Mouse (Mus musculus) WW6 (cell line): ENCODE measurements around the gene Nit1.
"Not testable (repeated sequence)": the region's sequence is repeated elsewhere in the genome, so short reads cannot be mapped to it uniquely, and the experiment has no call there.

Experiments
- DNase-seq: peaks from one replicate; pipeline ENCODE4 v3.0.0-alpha.2; 2013; ENCODE audit warnings: low read depth, low spot score

Gene Nit1

DNA sequence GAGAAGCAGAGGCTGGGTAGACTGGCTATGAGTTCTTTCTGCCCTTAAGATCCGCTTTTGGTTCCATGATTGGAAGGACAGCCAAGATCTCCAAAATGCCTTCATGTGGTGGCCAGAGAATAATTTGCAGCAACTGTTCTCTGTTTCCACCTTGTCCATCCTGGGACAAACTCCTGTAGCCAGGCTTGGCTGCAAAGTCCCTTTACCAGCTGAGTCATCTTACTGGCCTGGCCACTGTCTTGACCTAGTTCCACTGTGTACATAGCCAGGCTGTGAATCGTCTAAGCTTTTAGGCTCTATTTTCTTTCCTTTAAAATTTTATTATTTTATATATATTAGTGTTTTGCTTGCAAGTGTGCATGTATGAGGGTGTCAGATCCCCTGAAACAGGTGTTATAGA is 3.8 kb upstream of the Nit1 start:
- DNase-seq = no peak

DNA sequence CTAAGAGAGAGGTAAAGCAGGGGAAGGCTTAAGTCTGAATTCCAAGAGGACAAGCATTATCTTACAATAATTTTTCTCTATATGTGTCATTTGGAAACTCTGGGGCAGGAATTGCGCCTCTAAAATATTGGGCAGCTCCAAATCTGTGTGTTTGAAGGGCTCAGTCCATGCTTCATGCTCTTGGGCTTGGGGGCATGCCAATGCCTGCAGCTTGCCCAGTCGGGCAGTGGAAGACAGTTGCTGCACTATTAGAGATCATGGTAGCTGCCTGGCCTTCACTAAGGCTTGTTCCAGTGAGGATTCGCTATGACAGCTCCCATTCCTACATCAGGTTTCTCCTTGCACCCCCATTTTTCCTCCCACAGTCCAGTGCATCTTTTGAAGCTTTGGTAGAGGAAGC is 3.2 kb upstream of the Nit1 start:
- no peak for DNase-seq

DNA sequence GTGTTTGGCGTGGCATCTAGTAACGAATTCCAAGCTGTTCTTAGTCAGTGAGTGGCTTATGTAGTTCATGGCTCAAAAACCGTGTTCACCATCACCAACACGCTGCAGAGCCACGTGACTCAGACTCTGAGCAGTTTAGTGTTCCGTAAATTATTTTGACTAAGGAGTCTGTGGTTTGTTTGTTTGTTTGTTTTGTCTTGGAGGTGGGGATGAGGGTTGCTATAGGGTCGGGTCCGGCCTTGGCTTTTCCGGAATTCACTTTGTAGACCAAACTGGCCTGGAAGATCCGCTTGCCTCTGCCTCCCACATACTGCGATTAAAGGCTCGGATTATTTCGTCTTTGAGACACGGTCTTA is 627 bp upstream of the Nit1 start:
- DNase-seq = no peak

DNA sequence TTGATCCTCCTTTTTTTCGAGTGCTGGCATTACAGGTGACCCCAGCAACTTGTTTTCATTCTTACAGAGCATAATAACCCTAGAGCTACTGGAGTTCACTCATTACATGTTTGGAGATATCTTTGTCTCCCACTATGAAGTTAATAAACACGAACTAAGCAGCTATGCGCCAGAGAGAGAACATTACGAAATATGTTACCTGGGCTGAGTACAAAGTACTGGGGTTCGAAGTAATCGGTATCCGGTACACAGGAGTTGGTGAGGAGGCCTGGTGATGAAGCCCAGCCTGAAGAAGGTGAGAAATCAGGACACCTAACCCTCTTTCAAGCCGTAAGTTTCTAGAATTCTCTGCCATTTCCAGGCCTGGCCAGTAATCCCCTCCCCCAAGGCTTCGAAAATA is 731 bp downstream of the Nit1 start:
- no peak for DNase-seq

DNA sequence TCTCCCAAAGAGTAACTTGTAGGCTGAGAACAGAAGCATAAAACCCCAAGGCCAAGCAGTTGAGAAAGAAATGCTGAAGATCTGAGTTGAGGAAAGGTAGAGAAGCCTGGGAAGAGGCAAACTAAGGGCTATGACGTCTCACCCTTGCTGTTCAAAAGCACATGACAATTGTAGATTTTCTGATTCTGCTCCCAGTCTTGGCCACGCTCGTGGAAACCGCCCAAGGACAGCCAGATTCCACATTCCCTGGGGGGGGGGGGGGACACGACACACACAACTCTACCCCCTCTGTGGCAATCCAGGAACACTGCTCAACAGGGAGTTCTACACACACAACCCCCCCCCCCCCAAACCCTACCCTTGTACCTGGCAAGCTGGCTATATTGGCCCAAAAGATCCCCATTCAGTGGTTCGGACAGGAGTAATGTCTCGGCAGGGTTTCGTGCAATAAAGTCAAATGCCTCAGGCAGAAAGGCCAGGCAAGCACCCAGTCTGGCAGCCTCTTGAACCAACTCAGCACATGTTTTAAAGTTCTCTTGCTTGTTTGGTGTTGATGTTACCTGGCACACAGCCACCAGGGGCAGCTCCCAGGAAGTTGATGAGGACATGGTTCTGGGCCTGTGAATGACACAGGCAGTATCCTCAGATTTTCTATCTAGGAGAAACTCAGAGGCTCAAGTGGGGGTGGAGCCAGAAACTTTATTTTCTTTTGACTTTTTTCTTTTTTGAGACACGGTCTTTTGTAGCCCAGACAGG is 1.3 kb downstream of the Nit1 start:
- no peak for DNase-seq

DNA sequence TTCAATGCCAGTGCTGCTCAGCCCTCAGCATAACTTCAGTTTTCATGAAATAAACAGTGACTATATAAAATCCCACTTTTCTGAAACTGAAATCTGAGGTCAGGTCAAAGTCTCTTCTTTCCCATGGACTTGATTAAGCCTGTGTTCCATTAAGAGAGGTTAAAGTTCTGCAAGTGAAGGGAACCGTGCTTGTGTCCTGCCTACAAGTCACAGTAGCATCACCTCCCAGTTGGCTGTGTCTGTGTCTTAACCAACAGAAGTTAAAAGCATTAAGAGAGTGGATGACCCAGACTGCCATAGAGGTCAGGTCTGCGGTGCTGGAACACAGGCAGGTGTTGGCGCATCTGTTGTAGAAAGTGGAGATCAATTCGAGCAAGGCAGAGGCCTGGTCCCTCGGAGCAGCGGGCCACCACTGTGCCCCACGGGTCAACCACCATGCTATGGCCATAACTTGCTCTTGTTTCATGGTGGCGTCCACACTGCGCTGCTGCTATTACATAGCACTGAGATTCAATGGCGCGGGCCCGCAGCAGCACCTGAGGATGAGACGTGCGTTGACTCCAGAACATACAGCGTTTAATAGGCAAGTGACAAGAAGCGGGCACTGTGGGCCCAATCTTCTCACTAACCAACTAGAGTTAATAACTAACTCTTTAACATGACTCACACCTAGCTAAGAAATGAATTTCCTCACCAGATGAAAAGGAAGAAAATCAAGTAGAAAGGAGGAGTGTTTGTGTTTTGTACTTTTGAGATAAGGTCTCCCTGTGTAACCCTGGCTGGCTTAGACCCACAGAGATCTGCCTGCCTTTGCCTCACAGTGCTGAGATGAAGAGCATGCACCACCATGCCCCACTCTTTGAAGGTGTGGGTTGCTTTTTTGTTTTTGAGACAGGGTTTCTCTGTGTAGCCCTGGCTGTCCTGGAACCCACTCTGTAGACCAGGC is 2.9 kb downstream of the Nit1 start:
- no peak for DNase-seq

DNA sequence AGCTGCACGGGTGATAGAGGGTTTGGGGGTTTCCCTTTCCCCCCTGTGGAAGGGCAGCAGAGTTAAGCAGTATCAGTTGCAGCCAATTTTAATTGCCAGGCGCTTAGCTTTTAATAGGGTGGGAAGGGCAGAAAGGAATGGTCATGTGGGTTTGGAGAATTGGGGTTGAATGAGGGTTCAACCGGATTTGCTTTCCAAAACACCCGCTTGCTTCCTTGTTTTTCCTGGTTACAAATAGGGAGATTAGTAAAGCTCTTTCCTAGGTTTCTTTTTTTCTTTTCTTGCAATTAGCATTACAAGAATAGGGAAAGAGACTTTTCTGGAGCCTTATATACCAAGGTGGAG is 15.3 kb downstream of the Nit1 start:
- no peak for DNase-seq

DNA sequence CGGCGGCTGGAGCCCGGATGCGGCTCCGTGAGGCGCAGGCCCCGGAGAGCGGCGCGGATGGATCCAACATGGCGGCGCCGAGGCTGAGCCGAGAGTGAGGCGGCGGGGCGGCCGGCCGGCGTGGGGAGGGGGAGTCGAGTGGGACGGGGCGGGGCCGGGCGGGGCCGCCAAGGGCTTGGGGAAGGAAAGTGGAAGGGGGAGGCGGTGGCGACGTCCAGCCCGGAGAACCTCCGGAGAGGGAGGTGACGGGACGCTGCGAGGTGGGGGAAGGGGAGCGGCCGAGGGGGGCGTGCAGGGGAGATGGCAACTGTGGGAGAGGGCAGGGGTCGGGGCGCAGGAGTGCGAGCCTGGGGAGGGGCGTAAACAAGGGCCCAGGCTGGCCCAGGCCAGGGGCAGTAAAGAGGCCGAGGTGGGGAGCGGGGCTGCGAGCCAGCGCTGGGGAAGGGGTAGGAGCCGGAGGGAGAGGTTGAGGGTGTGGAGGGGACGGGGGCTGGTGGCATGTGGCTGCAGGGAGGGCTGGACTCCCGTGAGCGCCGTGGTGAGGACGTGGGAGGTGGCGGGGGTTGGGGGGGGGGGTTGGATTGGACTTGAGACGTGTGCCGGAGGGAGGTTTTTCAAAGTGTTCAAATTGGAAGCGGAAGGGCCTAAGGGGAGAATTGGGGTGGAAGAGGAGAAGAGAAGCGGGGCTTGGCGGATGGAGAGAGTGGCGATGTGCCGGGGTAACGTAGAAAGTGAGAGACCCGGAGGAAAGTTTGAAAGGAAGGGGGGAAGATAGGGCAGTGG is 15.8 kb downstream of the Nit1 start:
- DNase-seq = peak; percentile 70

DNA sequence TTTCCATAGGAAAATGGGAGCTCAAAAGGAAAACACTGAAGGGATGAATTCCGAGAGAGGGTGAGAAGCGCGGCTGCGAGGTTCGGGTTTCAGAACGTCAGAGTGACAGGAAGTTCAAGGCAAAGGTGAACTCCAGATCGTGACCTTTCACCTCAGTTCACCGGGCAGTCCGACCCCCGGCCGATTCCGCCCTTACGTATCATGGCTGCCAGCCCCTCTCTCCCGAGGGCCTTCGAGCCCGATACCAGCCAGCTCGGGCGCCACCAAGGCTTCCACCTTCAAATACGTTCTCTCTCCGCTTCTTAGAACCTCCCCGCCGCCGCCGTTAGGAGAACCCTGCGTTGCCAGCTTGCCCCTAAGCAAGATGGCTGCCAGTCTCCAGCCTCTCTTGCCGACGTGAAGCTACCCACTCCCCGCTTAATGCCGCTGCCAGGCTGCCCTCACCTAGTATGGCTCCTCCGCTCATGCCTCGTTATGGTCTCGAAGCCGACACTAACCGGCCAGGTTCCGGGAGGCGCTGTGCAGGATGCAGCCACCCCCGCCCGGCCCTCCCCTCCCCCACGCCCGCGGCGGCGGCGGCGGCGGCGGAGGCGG is 16.5 kb downstream of the Nit1 start, which contains the start of gene Dedd:
Dedd (plus strand) TSS at position 307 of the 594 bp plus-strand sequence.
- peak; percentile 71 for DNase-seq

DNA sequence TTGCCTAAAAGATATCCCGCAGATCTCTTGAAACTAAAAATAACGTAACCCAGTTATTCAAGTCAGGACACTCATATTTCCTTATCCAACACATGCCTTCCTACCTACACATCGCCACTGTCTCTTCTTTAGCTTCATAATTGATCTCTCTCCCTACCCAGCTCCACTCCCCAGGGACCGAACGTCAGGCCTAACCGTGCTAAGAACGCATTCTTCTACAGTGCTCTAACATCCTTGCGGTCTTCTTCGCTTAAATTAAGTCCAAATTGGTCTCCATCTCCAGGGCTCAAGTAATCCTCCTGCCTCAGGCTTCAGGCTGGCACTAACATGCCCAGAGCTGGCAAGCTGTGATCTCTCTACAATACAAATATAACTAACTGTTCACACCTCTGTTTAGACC is 17.2 kb downstream of the Nit1 start:
- DNase-seq = no peak

DNA sequence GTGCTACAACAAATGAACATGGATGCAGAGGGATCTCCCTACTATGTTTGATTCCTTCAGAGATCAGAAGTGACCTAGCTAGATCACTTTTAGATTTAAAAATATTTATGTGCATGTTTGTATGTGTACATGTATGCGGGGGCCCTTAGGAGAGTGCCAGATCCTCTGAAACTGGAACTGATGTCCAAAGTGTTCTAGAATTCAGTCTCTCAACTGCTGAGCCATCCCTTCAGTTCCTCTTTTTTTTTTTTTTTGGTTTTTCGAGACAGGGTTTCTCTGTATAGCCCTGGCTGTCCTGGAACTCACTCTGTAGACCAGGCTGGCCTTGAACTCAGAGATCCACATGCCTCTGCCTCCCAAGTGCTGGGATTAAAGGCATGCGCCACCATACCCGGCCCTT is 18.9 kb downstream of the Nit1 start:
- DNase-seq = not testable (repeated sequence)

DNA sequence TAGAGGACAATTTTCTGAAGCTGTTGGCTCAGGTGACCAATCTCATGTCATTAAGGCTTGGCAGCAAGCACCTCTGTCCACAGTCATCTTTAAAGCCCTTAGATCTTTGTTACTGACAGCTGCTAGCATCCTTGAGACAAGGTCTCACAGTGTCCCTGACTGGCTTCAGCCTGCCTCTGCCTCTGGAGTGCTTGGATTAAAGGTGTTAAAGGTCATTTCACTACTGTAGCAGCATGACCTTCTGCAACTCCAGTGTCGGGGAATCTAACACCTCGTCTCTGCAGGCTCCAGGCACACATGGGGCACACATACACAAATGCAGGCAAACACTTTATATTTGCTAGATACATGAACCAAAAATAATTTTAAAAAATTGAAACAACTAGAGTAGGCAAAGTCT is 19.9 kb downstream of the Nit1 start:
- no peak for DNase-seq

DNA sequence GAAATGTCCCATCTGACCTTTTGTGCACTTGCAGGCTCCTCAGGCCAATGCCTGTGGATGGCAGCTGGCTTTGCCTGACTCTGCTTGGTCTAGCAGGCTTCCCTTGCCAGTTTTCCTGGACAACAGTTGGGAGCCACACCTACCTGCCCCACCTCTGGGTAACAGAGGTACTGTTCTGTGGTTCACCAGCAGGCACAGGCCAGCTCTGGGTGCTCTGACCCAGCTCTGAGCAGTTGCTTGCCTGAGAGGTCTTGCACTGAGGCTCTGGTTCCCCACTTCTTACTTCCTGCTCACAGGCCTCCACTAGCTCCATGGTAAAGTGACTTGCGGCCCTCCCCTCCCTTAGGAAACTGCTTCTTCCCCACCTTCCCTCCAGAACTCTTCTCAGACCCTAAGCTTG is 23.4 kb downstream of the Nit1 start:
- no peak for DNase-seq

DNA sequence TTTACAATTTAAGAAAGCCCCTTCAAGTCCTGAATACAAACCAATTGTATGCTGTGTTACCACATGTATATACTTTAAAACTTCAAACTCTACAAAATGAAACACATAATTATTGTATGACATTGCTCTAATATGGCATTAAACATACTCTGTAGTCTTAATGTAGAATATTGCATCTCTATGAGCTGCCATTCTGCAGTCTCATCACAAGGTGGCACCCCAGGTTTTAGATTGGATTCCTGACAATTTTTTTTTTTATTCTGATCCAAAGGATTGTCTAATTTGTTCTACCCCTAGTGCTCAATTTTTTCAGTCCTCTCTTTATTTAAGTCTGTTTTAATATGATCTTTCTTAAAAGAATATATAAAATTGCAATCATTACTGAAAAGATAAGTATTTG is 24.0 kb downstream of the Nit1 start:
- DNase-seq = no peak

DNA sequence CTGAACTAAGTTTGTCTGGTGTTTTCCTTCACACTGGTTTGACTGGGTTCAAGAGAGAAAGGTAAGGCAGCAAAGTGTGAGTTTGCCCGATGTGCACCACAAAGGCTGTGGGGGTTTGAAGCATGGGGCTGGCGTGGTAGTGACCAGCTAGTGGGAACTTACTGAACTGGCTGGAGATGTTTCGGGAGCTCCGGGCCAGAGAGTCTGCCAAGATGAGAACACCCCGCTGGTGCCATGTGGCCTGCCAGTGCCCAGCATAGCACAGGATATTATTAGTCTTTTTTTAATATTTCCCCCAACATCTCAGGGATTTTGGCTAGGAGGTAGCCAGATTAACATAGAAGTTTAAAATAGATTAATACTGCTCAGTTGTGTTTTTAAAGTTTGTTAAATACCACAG is 25.3 kb downstream of the Nit1 start:
- no peak for DNase-seq

DNA sequence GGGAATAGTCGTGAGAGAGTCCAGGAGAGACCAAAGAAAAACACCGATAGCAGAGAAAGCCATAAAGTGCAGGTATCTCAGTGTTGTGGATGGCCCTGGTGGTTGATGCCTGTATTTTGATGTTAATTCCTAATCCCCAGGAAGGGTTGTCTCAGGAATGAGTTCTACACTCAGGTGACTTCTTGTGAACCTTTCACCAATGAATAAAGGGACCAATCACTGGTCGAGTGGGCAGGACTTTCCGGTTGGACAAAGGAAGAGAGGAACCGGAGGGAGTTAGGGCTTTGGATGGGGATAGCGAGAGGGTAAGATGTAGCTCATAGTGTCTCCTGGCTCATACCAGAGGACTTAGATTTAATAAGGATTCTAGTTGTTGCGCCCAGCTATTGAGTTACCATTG is 25.7 kb downstream of the Nit1 start:
- DNase-seq = peak; percentile 76

DNA sequence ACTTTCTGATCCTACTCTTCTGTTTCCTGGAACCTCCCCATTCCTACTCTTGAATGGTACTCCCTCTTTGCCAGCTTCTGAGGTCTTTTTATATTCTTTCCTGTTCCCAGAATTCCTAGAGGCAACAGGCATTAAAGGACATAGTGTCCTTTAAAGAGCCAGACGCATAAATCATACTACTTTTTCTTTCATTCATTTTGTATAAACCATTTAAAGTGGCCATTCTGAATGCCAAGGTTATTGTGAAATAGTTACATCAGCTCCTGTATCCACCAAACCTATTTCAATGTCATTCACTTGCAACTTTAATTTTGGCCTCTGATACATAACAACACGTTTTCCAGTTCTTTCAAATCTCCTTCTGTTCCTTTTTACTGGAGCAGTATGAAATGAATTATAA is 36.1 kb downstream of the Nit1 start:
- DNase-seq = no peak

DNA sequence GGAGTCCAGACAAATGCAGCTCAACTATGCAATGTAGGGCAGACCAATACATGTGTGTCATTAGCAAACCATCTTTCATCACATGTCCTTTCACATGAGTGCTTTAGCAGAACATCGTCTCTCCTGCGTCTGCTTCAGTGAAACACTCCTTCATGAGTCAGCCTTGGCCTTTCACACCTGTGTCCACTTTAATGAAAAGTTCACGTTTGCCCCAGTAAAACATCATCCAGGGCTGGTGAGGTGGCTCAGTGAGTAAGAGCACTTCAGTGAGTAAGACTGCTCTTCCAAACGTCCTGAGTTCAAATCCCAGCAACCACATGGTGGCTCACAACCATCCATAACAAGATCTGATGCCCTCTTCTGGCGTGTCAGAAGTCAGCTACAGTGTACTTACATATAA is 39.3 kb downstream of the Nit1 start:
- DNase-seq = not testable (repeated sequence)

DNA sequence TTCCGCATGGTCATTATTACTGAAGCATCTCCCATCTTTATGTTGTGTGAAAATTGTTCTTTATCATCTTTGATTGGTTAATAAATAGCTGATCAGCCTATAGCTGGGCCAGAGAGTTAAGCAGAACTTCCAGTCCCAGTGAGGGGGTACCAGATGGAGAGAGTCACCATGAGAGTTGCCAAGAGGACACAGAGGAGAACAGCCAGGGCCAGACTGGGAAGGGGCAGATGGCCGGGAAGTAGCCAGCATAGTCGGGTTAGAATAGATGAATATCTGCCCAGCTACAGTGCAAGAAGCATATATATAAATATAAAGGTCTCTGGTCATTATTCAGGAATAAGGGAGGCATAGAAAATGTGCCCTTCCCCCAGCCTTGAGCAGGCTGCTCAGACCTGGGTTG is 47.2 kb downstream of the Nit1 start:
- DNase-seq = no peak

DNA sequence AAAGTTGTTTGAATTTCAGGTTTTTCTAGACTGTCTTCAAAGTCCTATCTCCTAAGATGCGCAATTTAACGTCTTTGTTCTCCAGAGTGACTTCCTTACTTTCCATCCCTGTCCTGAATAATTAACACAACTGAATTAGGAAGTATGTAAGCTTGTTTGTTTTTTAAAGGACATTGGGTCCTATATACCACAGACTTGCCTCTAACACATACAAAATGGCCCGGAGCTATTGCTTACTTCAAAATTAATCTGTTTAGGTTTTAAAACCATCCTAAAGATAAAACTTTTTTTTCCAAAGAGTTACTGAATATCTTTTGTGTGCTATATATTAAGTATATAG is 50.4 kb downstream of the Nit1 start:
- no peak for DNase-seq

DNA sequence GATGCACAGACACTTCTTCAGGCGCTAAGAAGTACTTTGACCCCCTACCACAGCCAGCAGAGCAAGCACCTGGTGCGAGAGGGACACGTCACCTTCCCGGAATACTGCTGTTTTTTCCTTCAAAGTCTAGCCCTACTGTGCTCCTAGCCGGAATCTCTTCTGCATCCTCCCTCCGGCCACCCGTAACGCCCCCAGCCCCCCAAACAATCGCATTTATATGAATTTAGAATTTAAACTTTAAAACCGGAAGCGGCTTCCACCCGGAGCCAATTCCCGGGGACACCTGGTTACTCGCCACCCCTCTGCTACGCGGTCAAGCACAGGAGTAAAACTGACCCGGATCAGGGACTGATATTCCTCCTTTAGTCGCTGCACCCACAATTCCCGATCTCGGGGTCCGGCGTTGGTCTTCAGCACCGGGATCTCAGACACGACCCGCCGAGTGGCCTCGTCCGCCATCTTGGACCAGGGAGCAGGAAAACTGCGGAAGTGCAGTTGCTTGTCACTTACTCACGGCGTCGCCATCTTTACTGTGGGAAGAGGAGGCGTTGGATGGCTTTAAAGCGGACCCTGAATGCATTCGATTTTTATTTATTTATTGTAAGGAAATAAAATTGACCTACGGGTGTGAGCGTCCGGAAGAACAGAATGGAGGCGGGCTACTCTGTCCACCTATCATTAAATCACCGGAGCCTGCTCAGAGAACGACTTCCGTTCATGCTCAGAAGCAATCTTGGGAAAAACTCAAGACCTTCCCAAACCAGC is 51.0 kb downstream of the Nit1 start, which contains the start of gene Ufc1:
Ufc1 (minus strand) TSS at position 727 of the 765 bp plus-strand sequence.
- peak; percentile 61 for DNase-seq
